Comparison of ENCODE assay signal across 8 mouse cellular contexts in genomic region chr13:42052696-42053541, GRCm38 (mm10). TPM values are rescaled to one million over a fixed set of nuclear protein-coding genes. Genes with fewer than 3 reads are reported as not detected.
DNase-seq lines count a peak whose midpoint lies in the region; ATAC-seq and TF ChIP-seq lines count a peak whose summit lies in the region.

No protein-coding gene starts in this region.

- 0 out of 2 replicates have a peak, but pooled peaks have one; percentile 51 for TF ChIP-seq POLR2A in heart, adult 2 months (IDR thresholded peaks at IDR 0.05; ENCODE audit: insufficient read depth, low read depth, low read length)
- no peak for TF ChIP-seq POLR2A in kidney, adult 2 months (IDR thresholded peaks at IDR 0.05; ENCODE audit: low read depth, low read length)

- H3K36me3 ChIP-seq in embryonic facial prominence, embryonic 11.5 days (replicated peaks; ENCODE audit: control insufficient read depth, insufficient read depth, low read depth, low read length): no peaks in the 10 kb centered on the region
- H3K36me3 ChIP-seq in heart, adult 2 months (ENCODE audit: control insufficient read depth, insufficient read depth, low read length): peaks cover 6% of the 10 kb centered on the region; the same call in 1 of the 2 replicates
- no peaks in the 10 kb centered on the region; the same call in 1 of the 2 replicates for H3K36me3 ChIP-seq in kidney, adult 2 months (ENCODE audit: control insufficient read depth, insufficient read depth, low read length)
- H3K36me3 ChIP-seq in limb, embryonic 13.5 days: peaks cover 21% of the 10 kb centered on the region
- H3K36me3 ChIP-seq in midbrain, embryonic 14.5 days (ENCODE audit: control insufficient read depth, insufficient read depth, low read length): peaks cover 14% of the 10 kb centered on the region

- peak; percentile 79 for DNase-seq in 416B (ENCODE audit: low read depth)
- DNase-seq in adrenal gland, postnatal 14 days: peak; percentile 86
- DNase-seq in embryonic facial prominence, embryonic 11.5 days (ENCODE audit: low spot score): peak; percentile 83
- peak; percentile 69 to 80 for DNase-seq in heart, adult 2 months
- peak; percentile 79 for DNase-seq in kidney, adult 2 months
- DNase-seq in midbrain, embryonic 14.5 days: peak; percentile 88
- peak; percentile 62 for DNase-seq in spleen, adult 12 weeks (ENCODE audit: low spot score)

- peak; percentile 62 for ATAC-seq in embryonic facial prominence, embryonic 11.5 days (replicated peaks; ENCODE audit: insufficient number of reproducible peaks, low FRiP score, low TSS enrichment, low read depth)
- no peak; the same call in 1 of the 2 replicates for ATAC-seq in limb, embryonic 13.5 days (ENCODE audit: low FRiP score, low read depth)
- ATAC-seq in midbrain, embryonic 14.5 days (ENCODE audit: low FRiP score, low TSS enrichment): peak; percentile 78

- 0 out of 2 replicates have a peak, but pooled peaks have one; percentile 4 for TF ChIP-seq CTCF in heart, adult 2 months (IDR thresholded peaks at IDR 0.05)
- TF ChIP-seq CTCF in kidney, adult 2 months (conservative IDR thresholded peaks at IDR 0.05; ENCODE audit: insufficient read depth, insufficient read length, low read depth, low read length): no peak

- H3K9me3 ChIP-seq in embryonic facial prominence, embryonic 11.5 days (replicated peaks; ENCODE audit: control insufficient read depth, low read length): no peaks in the 10 kb centered on the region
- no peaks in the 10 kb centered on the region for H3K9me3 ChIP-seq in limb, embryonic 13.5 days
- H3K9me3 ChIP-seq in midbrain, embryonic 14.5 days (ENCODE audit: control insufficient read depth, low read length): no peaks in the 10 kb centered on the region

- 0 out of 2 replicates have a peak, but pooled peaks have one; percentile 24 for TF ChIP-seq EP300 in heart, adult 2 months (IDR thresholded peaks at IDR 0.05; ENCODE audit: insufficient read depth, low read depth, low read length)

- H3K4me3 ChIP-seq in embryonic facial prominence, embryonic 11.5 days (ENCODE audit: low read depth, low read length): peak overlapping the region; percentile 79
- peak overlapping the region; percentile 91 for H3K4me3 ChIP-seq in heart, adult 2 months
- peak overlapping the region; percentile 82 for H3K4me3 ChIP-seq in kidney, adult 2 months (ENCODE audit: insufficient read depth, low read depth, low read length)
- peak overlapping the region; percentile 89 for H3K4me3 ChIP-seq in limb, embryonic 13.5 days
- peak overlapping the region; percentile 92 for H3K4me3 ChIP-seq in midbrain, embryonic 14.5 days (replicated peaks; ENCODE audit: low read depth, low read length)

- peak overlapping the region; percentile 70 for H3K4me2 ChIP-seq in embryonic facial prominence, embryonic 11.5 days (ENCODE audit: low read depth, low read length)
- peak overlapping the region; percentile 82 for H3K4me2 ChIP-seq in limb, embryonic 13.5 days (replicated peaks)
- H3K4me2 ChIP-seq in midbrain, embryonic 14.5 days (ENCODE audit: low read length): peak overlapping the region; percentile 91

- no peaks in the 10 kb centered on the region for H3K79me2 ChIP-seq in heart, adult 2 months (replicated peaks; ENCODE audit: control insufficient read depth, insufficient read depth, low read length)

- peak overlapping the region; percentile 89 for H3K9ac ChIP-seq in embryonic facial prominence, embryonic 11.5 days (replicated peaks; ENCODE audit: low read length)
- peak overlapping the region; percentile 99 for H3K9ac ChIP-seq in heart, adult 2 months (ENCODE audit: low read depth, low read length)
- H3K9ac ChIP-seq in limb, embryonic 13.5 days: peak overlapping the region; percentile 91
- peak overlapping the region; percentile 91 for H3K9ac ChIP-seq in midbrain, embryonic 14.5 days (replicated peaks; ENCODE audit: low read length)

- intact Hi-C loops in heart, adult 2 months (cut with DNase I): loop anchor here (2.0 to 10.0 kb wide), 5 partner anchors 49 to 532 kb away; partner anchors contain the start of gene Edn1

- no peaks in the 10 kb centered on the region for H3K27me3 ChIP-seq in embryonic facial prominence, embryonic 11.5 days (ENCODE audit: control insufficient read depth, insufficient read depth, low read length)
- H3K27me3 ChIP-seq in heart, adult 2 months (ENCODE audit: control insufficient read depth, insufficient read depth, low read length): no peaks in the 10 kb centered on the region
- no peaks in the 10 kb centered on the region for H3K27me3 ChIP-seq in kidney, adult 2 months (replicated peaks; ENCODE audit: control insufficient read depth, insufficient read depth, low read length)
- H3K27me3 ChIP-seq in limb, embryonic 13.5 days: no peaks in the 10 kb centered on the region
- no peaks in the 10 kb centered on the region for H3K27me3 ChIP-seq in midbrain, embryonic 14.5 days (ENCODE audit: control insufficient read depth, insufficient read depth, low read length)

- under 1% methylated on average over 41 of the region's 41 CpGs for WGBS in embryonic facial prominence, embryonic 11.5 days
- 2% methylated on average over 39 of the region's 41 CpGs for WGBS in heart, adult 2 months
- 2% methylated on average over 39 of the region's 41 CpGs for WGBS in kidney, adult 2 months
- under 1% methylated on average over 40 of the region's 41 CpGs for WGBS in limb, embryonic 13.5 days
- WGBS in midbrain, embryonic 14.5 days: under 1% methylated on average over 33 of the region's 41 CpGs

- no peaks in the 10 kb centered on the region for H3K4me1 ChIP-seq in embryonic facial prominence, embryonic 11.5 days (ENCODE audit: control insufficient read depth, insufficient read depth, low read length)
- H3K4me1 ChIP-seq in heart, adult 2 months (ENCODE audit: control insufficient read depth, insufficient read depth, low read length): peaks cover 6% of the 10 kb centered on the region
- H3K4me1 ChIP-seq in kidney, adult 2 months (ENCODE audit: control insufficient read depth, insufficient read depth, low read length): no peaks in the 10 kb centered on the region; the same call in 1 of the 2 replicates
- peaks cover 22% of the 10 kb centered on the region for H3K4me1 ChIP-seq in limb, embryonic 13.5 days
- peaks cover 31% of the 10 kb centered on the region for H3K4me1 ChIP-seq in midbrain, embryonic 14.5 days (ENCODE audit: control insufficient read depth, insufficient read depth, low read length)

- peak overlapping the region; percentile 89 for H3K27ac ChIP-seq in embryonic facial prominence, embryonic 11.5 days (replicated peaks; ENCODE audit: low read depth, low read length)
- H3K27ac ChIP-seq in heart, adult 2 months: peak overlapping the region; percentile 89
- 0 out of 2 replicates have a peak overlapping the region, but pooled peaks have one; percentile 35 for H3K27ac ChIP-seq in kidney, adult 2 months (ENCODE audit: insufficient read depth, low read depth, low read length)
- peak overlapping the region; percentile 96 for H3K27ac ChIP-seq in limb, embryonic 13.5 days
- peak overlapping the region; percentile 97 for H3K27ac ChIP-seq in midbrain, embryonic 14.5 days (replicated peaks; ENCODE audit: low read depth, low read length)

RNA-seq across cellular contexts. Expression of gene Hivep1, which starts 1.1 kb away (rescaled TPM):
- total RNA-seq in adrenal gland, postnatal 14 days (2021): 27.1 and 29.1 TPM in 2 replicates
- polyA plus RNA-seq in embryonic facial prominence, embryonic 11.5 days (2014; fragmentation: Nextera tagmentation; extraction: Ambion mirVana): 13.1 and 13.4 TPM in 2 replicates
- total RNA-seq in heart, adult 2 months (2021): 10 to 100 TPM; 22.1 to 23.2 TPM
- polyA plus RNA-seq in heart, adult 2 months (2012; rRNA removed): 16.8 and 21.1 TPM in 2 replicates
- polyA plus RNA-seq in kidney, adult 2 months (2012; rRNA removed): 15.6 and 17.8 TPM in 2 replicates
- polyA plus RNA-seq in limb, embryonic 13.5 days (2015; fragmentation: Nextera tagmentation; extraction: Ambion mirVana): 12.8 and 14.4 TPM in 2 replicates
- 18.7 and 22.9 TPM in 2 replicates for polyA plus RNA-seq in midbrain, embryonic 14.5 days (2014; fragmentation: Nextera tagmentation; extraction: Ambion mirVana)

Comparison
In these comparisons a context has a peak if more than half of its experiments do, and no peak if none do; other contexts are left out.
1. H3K27ac ChIP-seq: peak in every context shown above with its lines; median percentile 97 in midbrain, embryonic 14.5 days; 96 in limb, embryonic 13.5 days; 89 in embryonic facial prominence, embryonic 11.5 days; 89 in heart, adult 2 months; 35 in kidney, adult 2 months.